Mouse (Mus musculus) myocyte (in vitro differentiated cells): ENCODE results near the gene Slc4a1. TPM values are rescaled to one million over a fixed set of nuclear protein-coding genes. Genes with fewer than 3 reads are reported as not detected.

Experiments
- H3K27me3 ChIP-seq: one replicate; pipeline ENCODE4 v1.6.1; 2011; ENCODE audit not compliant: control insufficient read depth, insufficient read depth, insufficient read length
- H3K36me3 ChIP-seq: one replicate; pipeline ENCODE4 v1.6.1; 2011; ENCODE audit not compliant: control insufficient read depth, insufficient read depth
- H3K4me2 ChIP-seq: one replicate; pipeline ENCODE4 v1.6.1; 2011; ENCODE audit warnings: low read depth, control low read depth
- H3K4me3 ChIP-seq: one replicate; pipeline ENCODE4 v1.5.1; 2011; ENCODE audit warnings: mild to moderate bottlenecking, control low read depth, moderate library complexity
- H3K79me2 ChIP-seq: one replicate; pipeline ENCODE4 v1.6.1; 2011; ENCODE audit not compliant: control insufficient read depth, insufficient read depth
- H3ac ChIP-seq: one replicate; pipeline ENCODE4 v1.6.1; 2011; ENCODE audit not compliant: control insufficient read depth, insufficient read length
- CEBPB ChIP-seq: IDR thresholded peaks from 2 replicates; pipeline ENCODE4 v1.6.1; 2011; ENCODE audit warnings: mild to moderate bottlenecking, moderate library complexity; ENCODE audit not compliant: poor library complexity, insufficient read depth, severe bottlenecking
- E2F4 ChIP-seq: IDR thresholded peaks from one replicate; pipeline ENCODE4 v1.6.1; 2011; ENCODE audit warnings: mild to moderate bottlenecking, control low read depth, moderate library complexity; ENCODE audit not compliant: insufficient read depth
- MAX ChIP-seq: IDR thresholded peaks from one replicate; pipeline ENCODE4 v1.6.1; 2011; ENCODE audit warnings: low read depth, mild to moderate bottlenecking, control low read depth
- MYOD1 ChIP-seq, 3 experiments: IDR thresholded peaks; one replicate each; pipeline ENCODE4 v1.6.1; 2011; ENCODE audit warnings: control low read depth in 2 of 3, low read depth in 2 of 3, mild to moderate bottlenecking in 2 of 3, moderate library complexity in 1 of 3; ENCODE audit not compliant: insufficient read length in 2 of 3, control insufficient read depth in 1 of 3
- MYOG ChIP-seq, 3 experiments: IDR thresholded peaks; one replicate each; pipeline ENCODE4 v1.6.1; 2011; ENCODE audit warnings: control low read depth in 2 of 3, low read depth in 2 of 3, mild to moderate bottlenecking in 2 of 3; ENCODE audit not compliant: insufficient read length in 2 of 3, control insufficient read depth in 1 of 3, insufficient read depth in 1 of 3
- POLR2A ChIP-seq: IDR thresholded peaks from one replicate; pipeline ENCODE4 v1.6.1; 2011; ENCODE audit warnings: low read depth, mild to moderate bottlenecking, control low read depth, moderate library complexity; ENCODE audit not compliant: insufficient read length
- POLR2AphosphoS2 ChIP-seq: IDR thresholded peaks from one replicate; pipeline ENCODE4 v1.6.1; 2011; ENCODE audit warnings: low read depth, control low read depth; ENCODE audit not compliant: insufficient read length
- REST ChIP-seq: IDR thresholded peaks from one replicate; pipeline ENCODE4 v1.6.1; 2011; ENCODE audit warnings: mild to moderate bottlenecking, control low read depth, moderate library complexity; ENCODE audit not compliant: insufficient read depth, insufficient read length
- SRF ChIP-seq: IDR thresholded peaks from one replicate; pipeline ENCODE4 v1.6.1; 2011; ENCODE audit warnings: low read depth; ENCODE audit not compliant: control insufficient read depth, insufficient read length
- TCF12 ChIP-seq: IDR thresholded peaks from one replicate; pipeline ENCODE4 v1.6.1; 2011; ENCODE audit warnings: mild to moderate bottlenecking, control low read depth; ENCODE audit not compliant: poor library complexity, insufficient read depth, severe bottlenecking
- USF1 ChIP-seq: IDR thresholded peaks from one replicate; pipeline ENCODE4 v1.6.1; 2011; ENCODE audit warnings: low read depth, mild to moderate bottlenecking, control low read depth, moderate library complexity
- polyA plus RNA-seq: library from polyadenylated mRNA; unstranded; fragments of >200 nt; fragmentation: generic; extraction: Trizol; gene quantifications from one replicate; pipeline ENCODE4 v1.2.1, GENCODE M21; 2012; ENCODE audit warnings: missing spikeins

The Slc4a1 gene
- polyA plus RNA-seq, 1 experiment = not detected

- Histone ChIP-seq H3ac (no peak overlapping the region), H3K36me3 (no peaks in the 10 kb centered on the region), H3K4me3 (no peak overlapping the region), H3K79me2 (no peaks in the 10 kb centered on the region), H3K27me3 (no peaks in the 10 kb centered on the region), H3K4me2 (no peak overlapping the region)
- TF ChIP-seq POLR2A (no peak), CEBPB (no peak), POLR2AphosphoS2 (no peak), SRF (no peak), MAX (no peak), TCF12 (no peak), MYOD1 (IDR thresholded peaks at IDR 0.05; ENCODE audit: control insufficient read depth in 1 of 3, insufficient read length in 2 of 3, low read depth in 2 of 3) (no peak), E2F4 (no peak), REST (no peak), MYOG (IDR thresholded peaks at IDR 0.05; ENCODE audit: control insufficient read depth in 1 of 3, insufficient read depth in 1 of 3, insufficient read length in 2 of 3, low read depth in 2 of 3) (no peak)
These were observed 19.1 kb upstream of the Slc4a1 start for GRCm38 (mm10) chr11:102385075-102385474.

DNA sequence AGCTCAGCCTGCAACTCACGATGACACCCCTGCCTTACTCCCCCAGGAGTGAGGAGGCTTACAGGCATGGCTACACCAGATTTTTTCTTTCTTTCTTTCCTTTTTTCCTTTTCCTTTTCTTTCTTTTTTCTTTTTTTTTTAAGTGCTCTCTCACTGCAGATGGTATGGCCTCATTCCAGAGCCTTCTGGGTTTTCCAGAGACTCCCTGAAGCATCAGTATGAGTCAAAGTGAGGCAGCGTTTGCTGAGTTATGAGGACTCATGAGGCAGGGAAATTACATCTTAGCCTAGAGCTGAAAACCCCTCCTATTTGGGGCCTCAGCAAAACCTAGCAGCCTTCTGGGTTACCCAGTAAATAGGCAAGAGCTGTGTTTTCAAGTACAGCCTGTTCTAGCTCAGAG is 18.4 kb upstream of the Slc4a1 start:
- no peaks in the 10 kb centered on the region for H3K36me3 ChIP-seq
- H3K4me3 ChIP-seq = no peak overlapping the region
- no peaks in the 10 kb centered on the region for H3K79me2 ChIP-seq
- no peak for TF ChIP-seq SRF
- no peak overlapping the region for H3ac ChIP-seq
- peak overlapping the region; percentile 31 for H3K4me2 ChIP-seq
- no peaks in the 10 kb centered on the region for H3K27me3 ChIP-seq

GRCm38 (mm10) chr11:102383365-102384136 is 17.5 kb upstream of the Slc4a1 start:
- Histone ChIP-seq H3K36me3 (no peaks in the 10 kb centered on the region), H3K4me3 (no peak overlapping the region), H3K4me2 (peak overlapping the region; percentile 31), H3ac (no peak overlapping the region), H3K79me2 (no peaks in the 10 kb centered on the region), H3K27me3 (no peaks in the 10 kb centered on the region)
- TF ChIP-seq MYOG (IDR thresholded peaks at IDR 0.05; ENCODE audit: control insufficient read depth in 1 of 3, insufficient read depth in 1 of 3, insufficient read length in 2 of 3, low read depth in 2 of 3) (peak in 2 of 3 experiments; percentile 49 to 60), MYOD1 (IDR thresholded peaks at IDR 0.05; ENCODE audit: control insufficient read depth in 1 of 3, insufficient read length in 2 of 3, low read depth in 2 of 3) (peak in 2 of 3 experiments; percentile 25 to 67), USF1 (peak; percentile 73), POLR2A (no peak)

DNA sequence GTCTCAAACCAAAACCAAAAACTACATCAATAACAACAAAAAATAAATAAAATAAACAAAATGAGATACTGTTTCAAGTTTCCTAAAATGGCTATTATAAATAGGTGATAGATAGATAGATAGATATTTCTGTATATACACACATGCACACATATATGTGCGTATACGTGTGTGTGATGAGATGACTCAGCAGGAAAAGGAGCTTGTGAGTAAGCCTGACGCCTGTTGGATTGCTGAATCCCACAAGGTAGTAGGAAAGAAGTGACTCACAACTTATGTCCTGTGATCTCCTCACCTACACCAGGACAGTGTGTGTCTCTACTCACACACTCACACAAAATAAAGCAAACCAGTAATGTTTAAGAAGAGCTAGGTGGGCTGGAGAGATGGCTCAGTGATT is 16.8 kb upstream of the Slc4a1 start:
- no peak overlapping the region for H3K4me3 ChIP-seq
- no peaks in the 10 kb centered on the region for H3K36me3 ChIP-seq

DNA sequence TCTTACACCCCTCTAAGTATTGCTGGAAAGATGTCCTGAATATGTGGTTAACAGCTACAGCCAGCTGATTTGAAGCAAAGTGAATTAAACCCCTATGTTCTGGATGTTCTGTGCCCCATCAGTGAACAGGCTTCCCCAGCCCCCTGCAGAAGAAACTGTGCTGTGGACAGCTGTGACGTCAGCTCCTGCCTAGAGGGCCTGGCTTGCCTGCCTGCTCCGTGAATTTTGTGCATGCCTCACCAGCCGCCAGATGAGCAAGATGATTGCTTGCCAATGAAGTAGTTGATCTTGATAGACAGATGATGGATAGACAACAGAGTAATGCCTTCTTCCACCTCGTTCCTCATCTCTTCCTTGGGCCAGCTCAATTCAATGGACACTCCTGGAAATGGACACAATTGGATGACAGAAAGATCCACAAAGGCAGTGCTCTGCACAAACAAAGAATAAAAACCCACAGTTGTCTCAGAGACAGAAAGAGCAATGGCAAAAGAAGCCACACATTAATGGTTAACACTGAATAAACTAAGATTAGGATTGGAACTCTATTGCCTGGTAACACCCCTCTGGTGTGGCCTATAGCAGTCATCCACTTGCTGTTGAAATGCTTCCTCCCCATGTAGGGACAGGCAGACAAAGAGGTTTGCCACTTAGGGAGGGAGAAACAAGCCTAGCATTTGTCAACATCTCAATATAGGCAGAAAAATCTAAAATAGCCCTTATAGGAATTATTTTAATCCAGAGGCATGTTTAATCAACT is 15.5 kb upstream of the Slc4a1 start:
- no peak overlapping the region for H3K4me3 ChIP-seq
- H3K79me2 ChIP-seq = no peaks in the 10 kb centered on the region
- no peak overlapping the region for H3ac ChIP-seq
- no peak overlapping the region for H3K4me2 ChIP-seq
- no peak for TF ChIP-seq TCF12
- no peak for TF ChIP-seq SRF
- TF ChIP-seq MYOG (IDR thresholded peaks at IDR 0.05; ENCODE audit: control insufficient read depth in 1 of 3, insufficient read depth in 1 of 3, insufficient read length in 2 of 3, low read depth in 2 of 3) = no peak
- TF ChIP-seq MYOD1 (IDR thresholded peaks at IDR 0.05; ENCODE audit: control insufficient read depth in 1 of 3, insufficient read length in 2 of 3, low read depth in 2 of 3) = no peak
- no peak for TF ChIP-seq POLR2A
- no peaks in the 10 kb centered on the region for H3K27me3 ChIP-seq
- H3K36me3 ChIP-seq = no peaks in the 10 kb centered on the region

More for the DNA sequence above, 16.8 kb upstream of the Slc4a1 start:
- no peak overlapping the region for H3K4me2 ChIP-seq
- TF ChIP-seq MAX (no peak), REST (no peak), POLR2A (no peak), SRF (no peak)
- no peak overlapping the region for H3ac ChIP-seq
- no peaks in the 10 kb centered on the region for H3K79me2 ChIP-seq
- no peaks in the 10 kb centered on the region for H3K27me3 ChIP-seq
